Mouse (Mus musculus): Measurements from ENCODE around the gene Grk4. TPM values are rescaled to one million over a fixed set of nuclear protein-coding genes. Genes with fewer than 3 reads are reported as not detected.
"Not testable (repeated sequence)": the region's sequence is repeated elsewhere in the genome, so short reads cannot be mapped to it uniquely, and the experiment has no call there.

The Grk4 gene
- polyA plus RNA-seq, 1 experiment from 2014 or later, result 1.6 TPM

GRCm38 (mm10) chr5:34670280-34670679, 10.1 kb downstream of the Grk4 start:
- DNase-seq (ENCODE audit: low spot score) (no peak), ATAC-seq (ENCODE audit: insufficient read depth, low FRiP score, low TSS enrichment) (no peak)
- Histone ChIP-seq H3K27me3 (ENCODE audit: control insufficient read depth, insufficient read depth, low read length) (no peaks in the 10 kb centered on the region), H3K9me3 (ENCODE audit: control insufficient read depth, low read length) (no peaks in the 10 kb centered on the region), H3K4me2 (ENCODE audit: low read depth) (no peak overlapping the region), H3K27ac (ENCODE audit: low read depth, low read length) (no peak overlapping the region), H3K36me3 (ENCODE audit: control insufficient read depth, insufficient read depth, low read length) (no peaks in the 10 kb centered on the region), H3K4me3 (ENCODE audit: low read depth, low read length) (no peak overlapping the region), H3K4me1 (ENCODE audit: control insufficient read depth, insufficient read depth, low read length) (no peaks in the 10 kb centered on the region), H3K9ac (ENCODE audit: low read length) (no peak overlapping the region)
- 76% methylated on average over 4 of the region's 4 CpGs for WGBS

GRCm38 (mm10) chr5:34689868-34690267, 29.7 kb downstream of the Grk4 start:
- ATAC-seq (ENCODE audit: insufficient read depth, low FRiP score, low TSS enrichment) (no peak), DNase-seq (ENCODE audit: low spot score) (no peak)
- Histone ChIP-seq H3K9ac (ENCODE audit: low read length) (no peak overlapping the region), H3K27me3 (ENCODE audit: control insufficient read depth, insufficient read depth, low read length) (no peaks in the 10 kb centered on the region), H3K9me3 (ENCODE audit: control insufficient read depth, low read length) (no peaks in the 10 kb centered on the region), H3K4me3 (ENCODE audit: low read depth, low read length) (no peak overlapping the region), H3K4me1 (ENCODE audit: control insufficient read depth, insufficient read depth, low read length) (no peaks in the 10 kb centered on the region), H3K4me2 (ENCODE audit: low read depth) (no peak overlapping the region), H3K36me3 (ENCODE audit: control insufficient read depth, insufficient read depth, low read length) (no peaks in the 10 kb centered on the region), H3K27ac (ENCODE audit: low read depth, low read length) (no peak overlapping the region)
- 88% methylated on average over 1 of the region's 1 CpGs for WGBS

- no peaks in the 10 kb centered on the region for H3K4me1 ChIP-seq (ENCODE audit: control insufficient read depth, insufficient read depth, low read length)
- no peaks in the 10 kb centered on the region for H3K27me3 ChIP-seq (ENCODE audit: control insufficient read depth, insufficient read depth, low read length)
- no peak overlapping the region for H3K4me3 ChIP-seq (ENCODE audit: low read depth, low read length)
Observed at GRCm38 (mm10) chr5:34692782-34693181, 32.6 kb downstream of the Grk4 start.

GRCm38 (mm10) chr5:34695521-34695920, 35.3 kb downstream of the Grk4 start:
- no peak overlapping the region for H3K9ac ChIP-seq (ENCODE audit: low read length)
- 84% methylated on average over 5 of the region's 5 CpGs for WGBS
- ATAC-seq (ENCODE audit: insufficient read depth, low FRiP score, low TSS enrichment), result no peak

More at GRCm38 (mm10) chr5:34692782-34693181, 32.6 kb downstream of the Grk4 start:
- DNase-seq (ENCODE audit: low spot score) (no peak), ATAC-seq (ENCODE audit: insufficient read depth, low FRiP score, low TSS enrichment) (no peak)
- no peak overlapping the region for H3K9ac ChIP-seq (ENCODE audit: low read length)
- no peak overlapping the region for H3K4me2 ChIP-seq (ENCODE audit: low read depth)
- no peaks in the 10 kb centered on the region for H3K9me3 ChIP-seq (ENCODE audit: control insufficient read depth, low read length)
- H3K36me3 ChIP-seq (ENCODE audit: control insufficient read depth, insufficient read depth, low read length), result no peaks in the 10 kb centered on the region
- 73% methylated on average over 2 of the region's 2 CpGs for WGBS
- H3K27ac ChIP-seq (ENCODE audit: low read depth, low read length), result no peak overlapping the region

GRCm38 (mm10) chr5:34708436-34708835, 48.3 kb downstream of the Grk4 start:
- Histone ChIP-seq H3K27me3 (ENCODE audit: control insufficient read depth, insufficient read depth, low read length) (no peaks in the 10 kb centered on the region), H3K4me2 (ENCODE audit: low read depth) (no peak overlapping the region), H3K9ac (ENCODE audit: low read length) (no peak overlapping the region), H3K9me3 (ENCODE audit: control insufficient read depth, low read length) (no peaks in the 10 kb centered on the region), H3K4me3 (ENCODE audit: low read depth, low read length) (no peak overlapping the region), H3K36me3 (ENCODE audit: control insufficient read depth, insufficient read depth, low read length) (no peaks in the 10 kb centered on the region), H3K4me1 (ENCODE audit: control insufficient read depth, insufficient read depth, low read length) (no peaks in the 10 kb centered on the region), H3K27ac (ENCODE audit: low read depth, low read length) (no peak overlapping the region)
- 93% methylated on average over 1 of the region's 1 CpGs for WGBS
- no peak for DNase-seq (ENCODE audit: low spot score)
- ATAC-seq (ENCODE audit: insufficient read depth, low FRiP score, low TSS enrichment), result no peak

More at GRCm38 (mm10) chr5:34695521-34695920, 35.3 kb downstream of the Grk4 start:
- Histone ChIP-seq H3K4me2 (ENCODE audit: low read depth) (no peak overlapping the region), H3K27ac (ENCODE audit: low read depth, low read length) (no peak overlapping the region), H3K4me1 (ENCODE audit: control insufficient read depth, insufficient read depth, low read length) (no peaks in the 10 kb centered on the region), H3K9me3 (ENCODE audit: control insufficient read depth, low read length) (no peaks in the 10 kb centered on the region), H3K36me3 (ENCODE audit: control insufficient read depth, insufficient read depth, low read length) (no peaks in the 10 kb centered on the region), H3K27me3 (ENCODE audit: control insufficient read depth, insufficient read depth, low read length) (no peaks in the 10 kb centered on the region), H3K4me3 (ENCODE audit: low read depth, low read length) (no peak overlapping the region)
- DNase-seq (ENCODE audit: low spot score), result no peak

GRCm38 (mm10) chr5:34714371-34714770, 54.2 kb downstream of the Grk4 start:
- not testable (repeated sequence) for H3K9ac ChIP-seq (ENCODE audit: low read length); H3K4me3 ChIP-seq (ENCODE audit: low read depth, low read length); H3K4me2 ChIP-seq (ENCODE audit: low read depth); H3K9me3 ChIP-seq (ENCODE audit: control insufficient read depth, low read length); H3K27me3 ChIP-seq (ENCODE audit: control insufficient read depth, insufficient read depth, low read length); H3K4me1 ChIP-seq (ENCODE audit: control insufficient read depth, insufficient read depth, low read length); DNase-seq (ENCODE audit: low spot score); H3K27ac ChIP-seq (ENCODE audit: low read depth, low read length); H3K36me3 ChIP-seq (ENCODE audit: control insufficient read depth, insufficient read depth, low read length); ATAC-seq (ENCODE audit: insufficient read depth, low FRiP score, low TSS enrichment)
- WGBS, result 83% methylated on average over 3 of the region's 3 CpGs

GRCm38 (mm10) chr5:34714816-34715215, 54.6 kb downstream of the Grk4 start:
- no peaks in the 10 kb centered on the region for H3K27me3 ChIP-seq (ENCODE audit: control insufficient read depth, insufficient read depth, low read length)
- 91% methylated on average over 5 of the region's 5 CpGs for WGBS
- DNase-seq (ENCODE audit: low spot score) (no peak), ATAC-seq (ENCODE audit: insufficient read depth, low FRiP score, low TSS enrichment) (no peak)
- no peak overlapping the region for H3K4me2 ChIP-seq (ENCODE audit: low read depth)
- no peak overlapping the region for H3K27ac ChIP-seq (ENCODE audit: low read depth, low read length)
- H3K36me3 ChIP-seq (ENCODE audit: control insufficient read depth, insufficient read depth, low read length), result no peaks in the 10 kb centered on the region
- H3K9ac ChIP-seq (ENCODE audit: low read length), result no peak overlapping the region
- H3K4me1 ChIP-seq (ENCODE audit: control insufficient read depth, insufficient read depth, low read length), result no peaks in the 10 kb centered on the region
- H3K9me3 ChIP-seq (ENCODE audit: control insufficient read depth, low read length), result no peaks in the 10 kb centered on the region
- H3K4me3 ChIP-seq (ENCODE audit: low read depth, low read length), result no peak overlapping the region

GRCm38 (mm10) chr5:34729141-34729540, 69.0 kb downstream of the Grk4 start:
- H3K4me1 ChIP-seq (ENCODE audit: control insufficient read depth, insufficient read depth, low read length), result no peaks in the 10 kb centered on the region

GRCm38 (mm10) chr5:34730255-34730654, 70.1 kb downstream of the Grk4 start:
- DNase-seq (ENCODE audit: low spot score) (no peak), ATAC-seq (ENCODE audit: insufficient read depth, low FRiP score, low TSS enrichment) (no peak)
- WGBS, result 70% methylated on average over 1 of the region's 1 CpGs
- no peaks in the 10 kb centered on the region for H3K36me3 ChIP-seq (ENCODE audit: control insufficient read depth, insufficient read depth, low read length)
- H3K4me3 ChIP-seq (ENCODE audit: low read depth, low read length), result no peak overlapping the region
- no peaks in the 10 kb centered on the region for H3K4me1 ChIP-seq (ENCODE audit: control insufficient read depth, insufficient read depth, low read length)
- H3K27me3 ChIP-seq (ENCODE audit: control insufficient read depth, insufficient read depth, low read length), result no peaks in the 10 kb centered on the region
- no peak overlapping the region for H3K27ac ChIP-seq (ENCODE audit: low read depth, low read length)
- no peak overlapping the region for H3K9ac ChIP-seq (ENCODE audit: low read length)
- no peak overlapping the region for H3K4me2 ChIP-seq (ENCODE audit: low read depth)
- no peaks in the 10 kb centered on the region for H3K9me3 ChIP-seq (ENCODE audit: control insufficient read depth, low read length)

More at GRCm38 (mm10) chr5:34729141-34729540, 69.0 kb downstream of the Grk4 start:
- no peak for ATAC-seq (ENCODE audit: insufficient read depth, low FRiP score, low TSS enrichment)
- DNase-seq (ENCODE audit: low spot score), result no peak
- no peaks in the 10 kb centered on the region for H3K9me3 ChIP-seq (ENCODE audit: control insufficient read depth, low read length)
- H3K4me2 ChIP-seq (ENCODE audit: low read depth), result no peak overlapping the region
- H3K4me3 ChIP-seq (ENCODE audit: low read depth, low read length), result no peak overlapping the region
- no peak overlapping the region for H3K9ac ChIP-seq (ENCODE audit: low read length)
- no peaks in the 10 kb centered on the region for H3K27me3 ChIP-seq (ENCODE audit: control insufficient read depth, insufficient read depth, low read length)
- H3K27ac ChIP-seq (ENCODE audit: low read depth, low read length), result no peak overlapping the region
- no peaks in the 10 kb centered on the region for H3K36me3 ChIP-seq (ENCODE audit: control insufficient read depth, insufficient read depth, low read length)

Measured in neural tube, embryonic 11.5 days (tissue).